Mouse (Mus musculus): ENCODE results near the gene Slc35f3. TPM values are rescaled to one million over a fixed set of nuclear protein-coding genes. Genes with fewer than 3 reads are reported as not detected.

Gene Slc35f3
- total and polyA plus RNA-seq, 2 experiments from 2014 or later, result 6.1 to 6.5 TPM

- no peak overlapping the region for H3K4me2 ChIP-seq (ENCODE audit: low read depth, low read length)
- 0 out of 2 replicates have a peak, but pooled peaks cover 3% of the 10 kb centered on the region for H3K9me3 ChIP-seq (ENCODE audit: low read length)
- 52% methylated on average over 4 of the region's 4 CpGs for WGBS
- H3K9ac ChIP-seq (replicated peaks; ENCODE audit: low read length), result no peak overlapping the region
- TF ChIP-seq CTCF (IDR thresholded peaks at IDR 0.05; ENCODE audit: low read depth), result no peak
- H3K27ac ChIP-seq, result no peak overlapping the region
- H3K36me3 ChIP-seq (ENCODE audit: insufficient read depth, low read length), result no peaks in the 10 kb centered on the region
- H3K4me1 ChIP-seq (ENCODE audit: insufficient read depth, low read length), result no peaks in the 10 kb centered on the region
- ATAC-seq (no peak), DNase-seq (ENCODE audit: low spot score) (no peak)
- H3K27me3 ChIP-seq (ENCODE audit: insufficient read depth, low read length), result no peaks in the 10 kb centered on the region
- no peak overlapping the region for H3K4me3 ChIP-seq (ENCODE audit: low read length)
Measured at GRCm38 (mm10) chr8:126345100-126345499, 46.7 kb downstream of the Slc35f3 start.

GRCm38 (mm10) chr8:126353259-126353658 lies 54.9 kb downstream of the Slc35f3 start:
- no peaks in the 10 kb centered on the region for H3K27me3 ChIP-seq (ENCODE audit: insufficient read depth, low read length)
- H3K9ac ChIP-seq (replicated peaks; ENCODE audit: low read length), result no peak overlapping the region
- H3K4me2 ChIP-seq (ENCODE audit: low read depth, low read length), result no peak overlapping the region
- no peaks in the 10 kb centered on the region for H3K9me3 ChIP-seq (ENCODE audit: low read length)
- TF ChIP-seq CTCF (IDR thresholded peaks at IDR 0.05; ENCODE audit: low read depth), result no peak
- DNase-seq (ENCODE audit: low spot score) (no peak), ATAC-seq (no peak)
- H3K36me3 ChIP-seq (ENCODE audit: insufficient read depth, low read length), result no peaks in the 10 kb centered on the region
- WGBS, result 69% methylated on average over 1 of the region's 1 CpGs
- H3K27ac ChIP-seq, result no peak overlapping the region
- no peaks in the 10 kb centered on the region for H3K4me1 ChIP-seq (ENCODE audit: insufficient read depth, low read length)
- H3K4me3 ChIP-seq (ENCODE audit: low read length), result no peak overlapping the region

GRCm38 (mm10) chr8:126357946-126358345 lies 59.6 kb downstream of the Slc35f3 start:
- DNase-seq (ENCODE audit: low spot score), result no peak
- no peak for ATAC-seq
- 34% methylated on average over 3 of the region's 3 CpGs for WGBS
- H3K4me1 ChIP-seq (ENCODE audit: insufficient read depth, low read length), result peaks cover 9% of the 10 kb centered on the region; the same call in 1 of the 2 replicates
- no peak overlapping the region for H3K4me2 ChIP-seq (ENCODE audit: low read depth, low read length)
- H3K9ac ChIP-seq (replicated peaks; ENCODE audit: low read length), result no peak overlapping the region
- TF ChIP-seq CTCF (IDR thresholded peaks at IDR 0.05; ENCODE audit: low read depth), result no peak
- no peak overlapping the region for H3K27ac ChIP-seq
- no peak overlapping the region for H3K4me3 ChIP-seq (ENCODE audit: low read length)
- no peaks in the 10 kb centered on the region for H3K36me3 ChIP-seq (ENCODE audit: insufficient read depth, low read length)
- H3K27me3 ChIP-seq (ENCODE audit: insufficient read depth, low read length), result no peaks in the 10 kb centered on the region
- no peaks in the 10 kb centered on the region for H3K9me3 ChIP-seq (ENCODE audit: low read length)

GRCm38 (mm10) chr8:126359296-126359695 lies 60.9 kb downstream of the Slc35f3 start:
- Histone ChIP-seq H3K4me2 (ENCODE audit: low read depth, low read length) (no peak overlapping the region), H3K4me3 (ENCODE audit: low read length) (no peak overlapping the region), H3K4me1 (ENCODE audit: insufficient read depth, low read length) (peaks cover 9% of the 10 kb centered on the region; the same call in 1 of the 2 replicates), H3K27ac (peak overlapping the region; percentile 65; the same call in 1 of the 2 replicates), H3K27me3 (ENCODE audit: insufficient read depth, low read length) (no peaks in the 10 kb centered on the region), H3K36me3 (ENCODE audit: insufficient read depth, low read length) (no peaks in the 10 kb centered on the region), H3K9me3 (ENCODE audit: low read length) (no peaks in the 10 kb centered on the region), H3K9ac (replicated peaks; ENCODE audit: low read length) (no peak overlapping the region)
- DNase-seq (ENCODE audit: low spot score) (peak; percentile 10), ATAC-seq (0 out of 2 replicates have a peak, but pooled peaks have one; percentile 35)
- 42% methylated on average over 6 of the region's 6 CpGs for WGBS
- TF ChIP-seq CTCF (IDR thresholded peaks at IDR 0.05; ENCODE audit: low read depth), result no peak

- TF ChIP-seq CTCF (IDR thresholded peaks at IDR 0.05; ENCODE audit: low read depth), result no peak
- Histone ChIP-seq H3K9me3 (ENCODE audit: low read length) (no peaks in the 10 kb centered on the region), H3K4me3 (ENCODE audit: low read length) (no peak overlapping the region), H3K4me2 (ENCODE audit: low read depth, low read length) (no peak overlapping the region), H3K27ac (peak overlapping the region; percentile 65; the same call in 1 of the 2 replicates), H3K36me3 (ENCODE audit: insufficient read depth, low read length) (no peaks in the 10 kb centered on the region), H3K9ac (replicated peaks; ENCODE audit: low read length) (no peak overlapping the region), H3K27me3 (ENCODE audit: insufficient read depth, low read length) (no peaks in the 10 kb centered on the region), H3K4me1 (ENCODE audit: insufficient read depth, low read length) (peaks cover 9% of the 10 kb centered on the region; the same call in 1 of the 2 replicates)
- DNase-seq (ENCODE audit: low spot score), result no peak
- ATAC-seq, result no peak
- WGBS, result 76% methylated on average over 11 of the region's 11 CpGs
Measured at GRCm38 (mm10) chr8:126360106-126360505, 61.7 kb downstream of the Slc35f3 start.

- H3K4me1 ChIP-seq (ENCODE audit: insufficient read depth, low read length), result peaks cover 9% of the 10 kb centered on the region; the same call in 1 of the 2 replicates
- no peaks in the 10 kb centered on the region for H3K9me3 ChIP-seq (ENCODE audit: low read length)
- H3K4me3 ChIP-seq (ENCODE audit: low read length), result no peak overlapping the region
- ATAC-seq (no peak), DNase-seq (ENCODE audit: low spot score) (no peak)
- no peaks in the 10 kb centered on the region for H3K27me3 ChIP-seq (ENCODE audit: insufficient read depth, low read length)
- 71% methylated on average over 5 of the region's 5 CpGs for WGBS
- no peaks in the 10 kb centered on the region for H3K36me3 ChIP-seq (ENCODE audit: insufficient read depth, low read length)
- H3K9ac ChIP-seq (replicated peaks; ENCODE audit: low read length), result no peak overlapping the region
- no peak overlapping the region for H3K4me2 ChIP-seq (ENCODE audit: low read depth, low read length)
- H3K27ac ChIP-seq, result no peak overlapping the region
- TF ChIP-seq CTCF (IDR thresholded peaks at IDR 0.05; ENCODE audit: low read depth), result no peak
Measured at GRCm38 (mm10) chr8:126360701-126361100, 62.3 kb downstream of the Slc35f3 start.

GRCm38 (mm10) chr8:126366251-126366650 lies 67.9 kb downstream of the Slc35f3 start:
- no peaks in the 10 kb centered on the region for H3K36me3 ChIP-seq (ENCODE audit: insufficient read depth, low read length)
- 82% methylated on average over 3 of the region's 3 CpGs for WGBS

More at GRCm38 (mm10) chr8:126366251-126366650, 67.9 kb downstream of the Slc35f3 start:
- ATAC-seq (no peak), DNase-seq (ENCODE audit: low spot score) (no peak)
- H3K4me1 ChIP-seq (ENCODE audit: insufficient read depth, low read length), result no peaks in the 10 kb centered on the region
- no peak overlapping the region for H3K4me3 ChIP-seq (ENCODE audit: low read length)
- no peaks in the 10 kb centered on the region for H3K27me3 ChIP-seq (ENCODE audit: insufficient read depth, low read length)
- H3K9ac ChIP-seq (replicated peaks; ENCODE audit: low read length), result no peak overlapping the region
- H3K4me2 ChIP-seq (ENCODE audit: low read depth, low read length), result no peak overlapping the region
- TF ChIP-seq CTCF (IDR thresholded peaks at IDR 0.05; ENCODE audit: low read depth), result no peak
- H3K9me3 ChIP-seq (ENCODE audit: low read length), result no peaks in the 10 kb centered on the region
- no peak overlapping the region for H3K27ac ChIP-seq
